Mouse (Mus musculus): ENCODE measurements at regions not wholly inside any gene's neighbourhood (a gene's known extent, or its start where the extent isn't known, plus 50 kb on each side); places are given as distances from the start of the nearest gene placed in this dataset.

- TF ChIP-seq CTCF (IDR thresholded peaks at IDR 0.05; ENCODE audit: borderline replicate concordance, extremely low read depth, insufficient read depth, insufficient read length) (no peak), POLR2A (IDR thresholded peaks at IDR 0.05; ENCODE audit: borderline replicate concordance, extremely low read depth, insufficient read depth, insufficient read length, poor library complexity, severe bottlenecking) (no peak)
Observed at GRCm38 (mm10) chrX:110680561-110680960, 133.5 kb upstream of the Pou3f4 start.

Measured in brain, embryonic 14.5 days (tissue).